Mouse (Mus musculus) testis, adult 2 months (tissue): ENCODE data around the gene Cited2. TPM values are rescaled to one million over a fixed set of nuclear protein-coding genes. Genes with fewer than 3 reads are reported as not detected.

ENCODE experiments used
- H3K27ac ChIP-seq: fragments of 200-500 bp; 2 replicates; pipeline ENCODE4 v1.5.1; 2012; ENCODE audit warnings: low read depth, low read length; ENCODE audit not compliant: control insufficient read depth, insufficient read depth
- H3K27me3 ChIP-seq: fragments of 200-500 bp; 2 replicates; pipeline ENCODE4 v1.6.1; 2012; ENCODE audit warnings: mild to moderate bottlenecking, low read length, moderate library complexity; ENCODE audit not compliant: control insufficient read depth, insufficient read depth
- H3K36me3 ChIP-seq: fragments of 200-500 bp; 2 replicates; pipeline ENCODE4 v1.6.1; 2012; ENCODE audit warnings: mild to moderate bottlenecking, low read length; ENCODE audit not compliant: control insufficient read depth, insufficient read depth
- H3K4me1 ChIP-seq: fragments of 200-500 bp; 2 replicates; pipeline ENCODE4 v1.6.1; 2012; ENCODE audit warnings: low read length; ENCODE audit not compliant: control insufficient read depth, insufficient read depth
- H3K4me3 ChIP-seq: fragments of 200-500 bp; 2 replicates; pipeline ENCODE4 v1.5.1; 2012; ENCODE audit warnings: low read depth, mild to moderate bottlenecking, low read length, moderate library complexity, mixed read lengths; ENCODE audit not compliant: control insufficient read depth
- CTCF ChIP-seq: fragments of 200-500 bp; IDR thresholded peaks from 2 replicates; pipeline ENCODE4 v1.5.1; 2012; ENCODE audit warnings: low read depth, mild to moderate bottlenecking, inconsistent platforms, low read length, moderate library complexity; ENCODE audit not compliant: control insufficient read depth, insufficient read depth, insufficient replicate concordance
- POLR2A ChIP-seq: fragments of 200-500 bp; IDR thresholded peaks from 2 replicates; pipeline ENCODE4 v1.6.1; 2012; ENCODE audit warnings: low read depth, mild to moderate bottlenecking, inconsistent platforms, low read length, moderate library complexity; ENCODE audit not compliant: control insufficient read depth
- polyA plus RNA-seq: library from polyadenylated mRNA; depleted of rRNA; stranded (reverse); fragments of >200 nt; gene quantifications from 2 replicates; pipeline ENCODE4 v1.2.3, GENCODE M21; 2012

Cited2 gene
- polyA plus RNA-seq, 1 experiment: 16.1 TPM

- Histone ChIP-seq H3K4me3 (no peak overlapping the region), H3K27ac (no peak overlapping the region), H3K36me3 (no peaks in the 10 kb centered on the region), H3K27me3 (no peaks in the 10 kb centered on the region), H3K4me1 (no peaks in the 10 kb centered on the region)
- TF ChIP-seq CTCF: no peak
- TF ChIP-seq POLR2A: no peak
Observed at GRCm38 (mm10) chr10:17742581-17742980, 19.6 kb downstream of the Cited2 start.

GRCm38 (mm10) chr10:17752478-17752877 is 29.5 kb downstream of the Cited2 start:
- Histone ChIP-seq H3K4me3 (no peak overlapping the region), H3K36me3 (no peaks in the 10 kb centered on the region), H3K27ac (no peak overlapping the region), H3K4me1 (no peaks in the 10 kb centered on the region), H3K27me3 (no peaks in the 10 kb centered on the region)
- TF ChIP-seq POLR2A (no peak), CTCF (no peak)

- Histone ChIP-seq H3K4me1 (no peaks in the 10 kb centered on the region), H3K27me3 (no peaks in the 10 kb centered on the region), H3K36me3 (no peaks in the 10 kb centered on the region), H3K4me3 (no peak overlapping the region), H3K27ac (no peak overlapping the region)
- TF ChIP-seq CTCF (no peak), POLR2A (no peak)
Observed at GRCm38 (mm10) chr10:17759772-17760171, 36.8 kb downstream of the Cited2 start.

- no peaks in the 10 kb centered on the region for H3K36me3 ChIP-seq
- no peaks in the 10 kb centered on the region for H3K4me1 ChIP-seq
- H3K27ac ChIP-seq: peak overlapping the region; percentile 62; the same call in 1 of the 2 replicates
- no peak overlapping the region for H3K4me3 ChIP-seq
- H3K27me3 ChIP-seq: no peaks in the 10 kb centered on the region
- TF ChIP-seq CTCF (no peak), POLR2A (no peak)
Observed at GRCm38 (mm10) chr10:17760750-17761613, 38.0 kb downstream of the Cited2 start.

- TF ChIP-seq POLR2A: no peak
- TF ChIP-seq CTCF: no peak
- Histone ChIP-seq H3K4me3 (no peak overlapping the region), H3K27me3 (no peaks in the 10 kb centered on the region), H3K36me3 (no peaks in the 10 kb centered on the region), H3K27ac (no peak overlapping the region), H3K4me1 (no peaks in the 10 kb centered on the region)
Observed at GRCm38 (mm10) chr10:17761652-17762051, 38.6 kb downstream of the Cited2 start.

- no peak for TF ChIP-seq CTCF
- TF ChIP-seq POLR2A: no peak
- no peak overlapping the region for H3K27ac ChIP-seq
- H3K4me3 ChIP-seq: no peak overlapping the region
- H3K36me3 ChIP-seq: no peaks in the 10 kb centered on the region
- H3K4me1 ChIP-seq: no peaks in the 10 kb centered on the region
- no peaks in the 10 kb centered on the region for H3K27me3 ChIP-seq
Observed at GRCm38 (mm10) chr10:17762946-17763345, 39.9 kb downstream of the Cited2 start.

GRCm38 (mm10) chr10:17769856-17770255 is 46.8 kb downstream of the Cited2 start:
- TF ChIP-seq CTCF (no peak), POLR2A (no peak)
- Histone ChIP-seq H3K27me3 (no peaks in the 10 kb centered on the region), H3K36me3 (no peaks in the 10 kb centered on the region), H3K4me1 (peaks cover 2% of the 10 kb centered on the region; the same call in 1 of the 2 replicates), H3K27ac (no peak overlapping the region), H3K4me3 (no peak overlapping the region)

GRCm38 (mm10) chr10:17772364-17772763 is 49.3 kb downstream of the Cited2 start:
- Histone ChIP-seq H3K4me1 (peaks cover 2% of the 10 kb centered on the region; the same call in 1 of the 2 replicates), H3K27ac (no peak overlapping the region), H3K27me3 (no peaks in the 10 kb centered on the region), H3K4me3 (no peak overlapping the region; the same call in 1 of the 2 replicates), H3K36me3 (no peaks in the 10 kb centered on the region)
- TF ChIP-seq CTCF (no peak), POLR2A (no peak)
